Mouse (Mus musculus) bone marrow macrophage, adult 2 months (primary cell): ENCODE measurements around the gene Ripk1.

Experiments
- CTCF ChIP-seq: IDR thresholded peaks from 2 replicates; pipeline ENCODE4 v1.5.1; 2012; ENCODE audit warnings: low read depth, mild to moderate bottlenecking, low read length, moderate library complexity
- POLR2A ChIP-seq: IDR thresholded peaks from 2 replicates; pipeline ENCODE4 v1.6.1; 2012; ENCODE audit warnings: mild to moderate bottlenecking, low read depth, low read length, borderline replicate concordance

DNA sequence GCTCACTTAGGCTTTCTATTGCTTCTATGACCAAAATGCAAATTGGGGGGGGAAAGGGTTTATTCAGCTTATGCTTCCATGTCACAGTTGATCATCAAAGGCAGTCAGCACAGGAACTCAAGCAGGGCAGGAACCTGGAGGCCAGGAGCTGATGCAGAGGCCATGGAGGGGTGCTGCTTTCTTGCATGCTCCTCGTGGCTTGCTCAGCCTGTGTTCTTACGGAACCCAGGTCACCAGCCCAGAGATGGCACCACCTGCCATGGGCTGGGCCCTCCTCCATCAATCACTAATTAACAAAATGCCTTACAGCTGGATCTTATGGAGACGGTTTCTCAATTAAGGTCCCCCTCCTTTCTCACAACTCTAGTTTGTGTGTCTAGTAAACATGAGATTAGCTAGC, 37.9 kb downstream of the Ripk1 start:
- TF ChIP-seq CTCF = no peak
- no peak for TF ChIP-seq POLR2A
